Mouse (Mus musculus) lung, postnatal 0 days (tissue): ENCODE measurements around the gene Lrmda. TPM values are rescaled to one million over a fixed set of nuclear protein-coding genes. Genes with fewer than 3 reads are reported as not detected.

Experiments
- ATAC-seq: fragments of 200-750 bp; cut with Nextera tagmentation; 2 replicates; pipeline ENCODE4 v1.8.0; 2017; ENCODE audit warnings: moderate library complexity
- DNase-seq: peaks from one replicate; pipeline ENCODE4 v3.0.0-alpha.2; 2016; ENCODE audit warnings: low spot score
- H3K27ac ChIP-seq: fragments of 300-500 bp; sonication (generic); 2 replicates; pipeline ENCODE4 v1.5.1; 2014; ENCODE audit warnings: antibody characterized with exemption, mild to moderate bottlenecking, low read length, mixed read lengths
- H3K27me3 ChIP-seq: fragments of 300-500 bp; sonication (generic); replicated peaks from 2 replicates; pipeline ENCODE4 v1.6.1; 2014; ENCODE audit warnings: low read length, mixed read lengths; ENCODE audit not compliant: insufficient read depth
- H3K36me3 ChIP-seq: fragments of 300-500 bp; sonication (generic); 2 replicates; pipeline ENCODE4 v1.6.1; 2014; ENCODE audit warnings: low read length, mixed read lengths; ENCODE audit not compliant: insufficient read depth
- H3K4me1 ChIP-seq: fragments of 300-500 bp; sonication (generic); 2 replicates; pipeline ENCODE4 v1.6.1; 2014; ENCODE audit warnings: antibody characterized with exemption, low read depth, low read length, mixed read lengths; ENCODE audit not compliant: insufficient read depth
- H3K4me2 ChIP-seq: fragments of 300-500 bp; sonication (generic); replicated peaks from 2 replicates; pipeline ENCODE4 v1.6.1; 2014; ENCODE audit warnings: low read depth, mild to moderate bottlenecking, low read length, moderate library complexity, mixed read lengths
- H3K4me3 ChIP-seq: fragments of 300-500 bp; sonication (generic); 2 replicates; pipeline ENCODE4 v1.5.1; 2014; ENCODE audit warnings: low read depth, low read length
- H3K9ac ChIP-seq: fragments of 300-500 bp; sonication (generic); replicated peaks from 2 replicates; pipeline ENCODE4 v1.6.1; 2014; ENCODE audit warnings: low read depth, mild to moderate bottlenecking
- H3K9me3 ChIP-seq: fragments of 300-500 bp; sonication (generic); 2 replicates; pipeline ENCODE4 v1.6.1; 2016; ENCODE audit warnings: low read length, mixed read lengths
- CTCF ChIP-seq: IDR thresholded peaks from 2 replicates; pipeline ENCODE4 v1.5.1; 2016; ENCODE audit warnings: antibody characterized with exemption, mild to moderate bottlenecking
- EP300 ChIP-seq: IDR thresholded peaks from 2 replicates; pipeline ENCODE4 v1.6.1; 2016; ENCODE audit warnings: antibody characterized with exemption, mild to moderate bottlenecking, control low read depth
- WGBS: fragments of 180-500 bp; shearing (Covaris S2); extraction: QIAGEN DNeasy Blood & Tissue Kit; methylation state at CpG from one replicate; pipeline ENCODE4 v1.1.7; 2014; 5-methylcytosine and 5-hydroxymethylcytosine counted together
- polyA plus RNA-seq: library from polyadenylated mRNA; unstranded; fragments of >200 nt; fragmentation: Nextera tagmentation; extraction: Ambion mirVana; gene quantifications from 2 replicates; pipeline ENCODE4 v1.2.1, GENCODE M21; 2015

Gene Lrmda
- polyA plus RNA-seq, 1 experiment from 2014 or later: 0.86 TPM

DNA sequence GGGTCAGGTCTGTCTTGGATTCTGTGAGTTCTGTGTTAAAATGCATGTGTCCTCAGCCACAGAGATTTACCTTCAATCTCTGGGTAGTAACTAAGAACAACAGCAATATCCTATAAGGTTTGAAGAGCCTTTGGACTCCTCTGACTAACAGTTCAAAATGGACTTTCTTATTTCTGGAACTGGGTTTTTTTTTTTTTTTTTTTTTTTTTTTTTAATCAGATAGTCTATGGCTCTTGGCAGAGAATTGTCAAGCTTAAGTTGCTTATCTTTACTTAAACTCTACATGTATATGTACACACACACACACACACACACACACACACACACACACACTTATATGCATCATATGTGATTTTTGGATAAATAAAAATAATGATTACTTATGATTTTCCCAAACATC lies 723.0 kb downstream of the Lrmda start:
- H3K9ac ChIP-seq: no peak overlapping the region
- no peak for ATAC-seq
- TF ChIP-seq CTCF: no peak
- no peak for TF ChIP-seq EP300

GRCm38 (mm10) chr14:22743264-22743663 lies 723.8 kb downstream of the Lrmda start:
- H3K4me2 ChIP-seq: no peak overlapping the region
- H3K27ac ChIP-seq: no peak overlapping the region
- no peak for DNase-seq
- no peaks in the 10 kb centered on the region for H3K27me3 ChIP-seq
- WGBS: 59% methylated on average over 4 of the region's 4 CpGs
- no peak overlapping the region for H3K9ac ChIP-seq
- TF ChIP-seq EP300: no peak
- TF ChIP-seq CTCF: no peak
- H3K9me3 ChIP-seq: no peaks in the 10 kb centered on the region
- H3K4me1 ChIP-seq: no peaks in the 10 kb centered on the region
- H3K36me3 ChIP-seq: no peaks in the 10 kb centered on the region
- ATAC-seq: no peak
- H3K4me3 ChIP-seq: no peak overlapping the region

More for the DNA sequence above, 723.0 kb downstream of the Lrmda start:
- Histone ChIP-seq H3K36me3 (no peaks in the 10 kb centered on the region), H3K4me2 (no peak overlapping the region), H3K27ac (no peak overlapping the region), H3K27me3 (no peaks in the 10 kb centered on the region), H3K4me3 (no peak overlapping the region), H3K4me1 (no peaks in the 10 kb centered on the region), H3K9me3 (no peaks in the 10 kb centered on the region)
- no peak for DNase-seq

DNA sequence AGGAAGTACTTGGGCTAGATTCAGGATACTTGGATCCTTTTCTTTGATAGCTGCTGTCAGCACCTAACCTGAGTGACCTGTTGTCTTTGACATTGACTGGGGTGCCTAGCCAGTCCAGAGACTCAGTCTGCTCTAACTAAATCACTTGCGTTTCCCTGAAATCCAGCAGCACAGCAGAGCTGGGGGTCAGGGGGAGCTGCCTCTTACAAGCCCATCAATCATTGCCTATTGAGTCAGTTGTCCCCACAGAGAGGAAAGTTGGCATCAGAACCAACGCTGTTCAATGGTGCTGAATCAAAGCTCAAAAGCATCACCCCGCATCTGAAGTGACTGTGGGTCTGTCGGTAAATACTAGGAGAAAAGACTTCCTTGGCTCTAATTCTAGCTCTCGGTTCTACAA lies 725.2 kb downstream of the Lrmda start:
- ATAC-seq: no peak
- Histone ChIP-seq H3K4me1 (no peaks in the 10 kb centered on the region), H3K4me2 (no peak overlapping the region), H3K9ac (no peak overlapping the region), H3K4me3 (no peak overlapping the region), H3K27ac (no peak overlapping the region), H3K36me3 (no peaks in the 10 kb centered on the region), H3K9me3 (no peaks in the 10 kb centered on the region), H3K27me3 (no peaks in the 10 kb centered on the region)
- 53% methylated on average over 5 of the region's 5 CpGs for WGBS
- TF ChIP-seq EP300 (no peak), CTCF (no peak)
- DNase-seq: no peak

DNA sequence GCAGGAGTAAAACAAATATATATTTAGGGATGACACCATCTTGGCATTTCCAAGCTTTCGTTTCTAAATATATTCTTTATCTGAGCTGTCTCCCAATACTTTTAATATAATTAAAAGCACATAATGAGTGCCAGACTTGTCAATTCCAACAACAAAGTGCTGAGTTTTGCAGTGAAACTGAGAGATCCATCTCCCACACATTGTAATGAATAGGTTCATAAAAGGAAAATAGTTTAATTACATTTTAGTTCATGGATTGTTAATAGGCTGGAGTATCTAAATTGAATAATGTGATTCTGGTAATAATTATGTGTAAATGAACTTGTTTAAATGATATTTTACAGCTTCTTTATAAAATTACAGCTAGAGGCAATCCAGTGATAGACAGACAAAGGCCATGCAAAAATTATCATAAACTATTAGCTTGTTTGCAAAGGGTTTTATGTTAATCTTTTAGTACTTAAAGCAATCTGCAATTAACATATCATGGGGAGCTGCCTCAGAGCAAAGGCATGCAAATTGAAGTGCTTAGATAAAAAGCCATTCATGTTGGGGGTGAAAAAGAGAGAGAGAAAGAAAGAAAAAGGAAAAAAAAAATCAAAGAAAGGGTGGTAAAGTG lies 725.9 kb downstream of the Lrmda start:
- Histone ChIP-seq H3K27me3 (no peaks in the 10 kb centered on the region), H3K9me3 (no peaks in the 10 kb centered on the region), H3K36me3 (no peaks in the 10 kb centered on the region), H3K9ac (no peak overlapping the region), H3K4me1 (no peaks in the 10 kb centered on the region), H3K4me3 (no peak overlapping the region), H3K27ac (0 out of 2 replicates have a peak overlapping the region, but pooled peaks have one; percentile 4), H3K4me2 (no peak overlapping the region)
- TF ChIP-seq CTCF (no peak), EP300 (no peak)
- no peak for ATAC-seq
- WGBS: 67% methylated on average over 1 of the region's 1 CpGs
- no peak for DNase-seq

DNA sequence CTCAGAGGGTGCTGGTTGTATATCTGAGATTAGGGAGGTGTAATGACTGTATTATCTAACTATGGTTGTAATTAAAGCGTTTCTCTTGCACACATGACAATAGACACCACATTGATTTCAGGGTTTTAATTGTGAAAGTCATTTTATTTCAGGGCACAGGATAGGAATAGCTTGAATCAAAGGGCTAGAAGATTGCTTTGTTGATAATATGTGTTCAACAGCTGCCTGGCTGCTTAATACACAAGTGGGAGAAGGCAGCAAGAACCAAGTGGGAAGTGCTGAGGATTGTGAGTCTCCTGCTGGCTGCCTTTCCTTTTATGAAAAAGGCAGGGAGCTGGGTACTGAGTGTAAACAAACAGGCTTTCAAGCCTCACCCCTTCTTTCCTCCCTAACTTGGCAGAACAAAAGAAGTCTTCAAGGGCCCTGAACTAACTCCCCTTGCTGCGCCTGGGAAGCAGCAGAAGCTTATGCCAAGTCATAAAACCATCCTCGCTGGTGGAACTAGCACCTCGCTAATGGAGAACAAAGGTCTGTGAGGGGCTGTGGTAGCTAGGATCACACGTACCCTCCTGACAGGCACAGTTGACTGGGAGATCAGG lies 726.5 kb downstream of the Lrmda start:
- TF ChIP-seq EP300 (peak; percentile 66), CTCF (peak; percentile 33; the same call in 1 of the 2 replicates)
- no peak overlapping the region for H3K9ac ChIP-seq
- no peaks in the 10 kb centered on the region for H3K9me3 ChIP-seq
- H3K4me3 ChIP-seq: no peak overlapping the region
- peak; percentile 90 for DNase-seq
- WGBS: 3% methylated on average over 5 of the region's 5 CpGs
- no peaks in the 10 kb centered on the region for H3K4me1 ChIP-seq
- 0 out of 2 replicates have a peak overlapping the region, but pooled peaks have one; percentile 14 for H3K4me2 ChIP-seq
- no peaks in the 10 kb centered on the region for H3K36me3 ChIP-seq
- H3K27me3 ChIP-seq: no peaks in the 10 kb centered on the region
- ATAC-seq: peak; percentile 83
- H3K27ac ChIP-seq: 0 out of 2 replicates have a peak overlapping the region, but pooled peaks have one; percentile 4

- no peaks in the 10 kb centered on the region for H3K27me3 ChIP-seq
Measured at GRCm38 (mm10) chr14:22747816-22748215, 728.3 kb downstream of the Lrmda start.

More at GRCm38 (mm10) chr14:22747816-22748215, 728.3 kb downstream of the Lrmda start:
- Histone ChIP-seq H3K27ac (no peak overlapping the region), H3K4me1 (no peaks in the 10 kb centered on the region), H3K9me3 (no peaks in the 10 kb centered on the region), H3K4me3 (no peak overlapping the region), H3K36me3 (no peaks in the 10 kb centered on the region), H3K4me2 (no peak overlapping the region), H3K9ac (no peak overlapping the region)
- DNase-seq (no peak), ATAC-seq (no peak)
- TF ChIP-seq CTCF (no peak), EP300 (no peak)
- 74% methylated on average over 5 of the region's 5 CpGs for WGBS
